Mouse (Mus musculus) heart, adult 8-10 months (tissue): ENCODE results near the gene Calhm3. TPM values are rescaled to one million over a fixed set of nuclear protein-coding genes. Genes with fewer than 3 reads are reported as not detected.

ENCODE experiments used
- DNase-seq: peaks from one replicate; pipeline ENCODE4 v3.0.0; 2022; ENCODE audit warnings: low spot score
- total RNA-seq, 4 experiments: library from RNA; stranded (reverse); gene quantifications; 2 replicates each; pipeline ENCODE4 v1.2.4; 2022

Gene Calhm3
- total RNA-seq, 4 experiments from 2014 or later = not detected

DNA sequence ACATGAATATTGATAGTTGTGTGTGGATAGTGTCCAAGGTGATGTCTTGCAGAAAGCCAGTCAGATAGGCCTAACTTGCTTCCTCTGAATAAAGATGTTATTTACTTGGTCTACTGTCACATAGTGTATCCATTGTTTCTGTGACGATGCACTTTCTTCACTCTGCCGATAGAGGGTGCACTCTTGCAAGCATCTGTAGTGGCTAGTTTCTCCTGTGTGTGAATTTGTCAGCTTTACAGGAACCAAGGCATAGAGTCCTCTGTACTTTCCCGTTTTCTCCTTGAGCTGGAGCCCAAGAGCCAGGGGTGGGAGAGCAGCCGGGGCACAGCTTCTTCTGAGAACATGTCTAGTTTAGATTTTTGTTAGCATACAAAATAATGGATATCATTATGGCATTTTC, 36.5 kb downstream of the Calhm3 start:
- DNase-seq = peak; percentile 44

DNA sequence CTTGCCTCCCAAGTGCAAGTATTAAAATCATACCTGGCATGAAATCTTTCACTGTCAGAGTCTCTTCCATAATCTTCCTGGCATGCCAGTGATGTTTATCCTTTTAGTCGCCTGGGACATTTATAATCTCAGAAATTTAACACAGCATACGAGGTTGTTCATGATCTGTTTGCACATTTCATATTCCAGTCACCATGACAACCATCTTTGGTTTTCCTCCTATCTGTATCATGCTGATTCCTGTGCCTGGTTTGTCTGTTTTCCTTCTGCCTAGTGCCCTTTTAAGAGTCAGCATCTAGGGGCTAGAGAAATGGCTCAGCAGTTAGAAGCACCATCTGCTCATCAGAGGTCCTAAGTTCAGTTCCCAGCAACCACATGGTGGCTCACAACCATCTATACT, 38.9 kb downstream of the Calhm3 start:
- no peak for DNase-seq

DNA sequence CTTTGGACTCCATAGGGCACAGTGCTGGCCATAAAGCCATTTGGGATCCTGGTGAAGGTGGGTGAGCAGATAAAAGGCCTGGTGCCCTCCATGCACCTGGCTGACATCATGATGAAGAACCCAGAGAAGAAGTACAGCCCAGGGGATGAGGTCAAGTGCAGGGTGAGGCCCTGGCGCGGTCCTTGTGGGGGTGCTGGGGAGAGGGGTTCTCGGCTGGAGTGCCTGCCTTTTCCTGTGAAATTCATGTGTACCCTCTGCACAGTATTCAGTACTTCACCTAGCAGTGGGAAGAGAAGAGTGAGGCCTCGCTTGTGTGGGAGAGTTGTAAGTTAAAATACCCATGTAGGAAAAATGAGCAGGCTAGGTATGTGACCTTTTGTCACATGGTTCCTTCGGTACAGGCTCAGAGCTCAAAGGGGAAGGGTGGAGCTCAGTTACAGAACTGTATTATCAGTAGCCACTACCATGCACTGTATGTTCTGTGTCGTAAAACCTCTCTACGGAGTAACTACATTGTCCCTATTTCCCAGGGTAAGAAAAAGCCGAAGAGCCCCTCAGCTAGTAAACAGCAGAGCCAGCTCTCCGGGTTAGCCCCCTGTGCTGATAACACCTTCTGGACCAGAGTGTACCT, 52.8 kb downstream of the Calhm3 start:
- no peak for DNase-seq

Other genes starting within 250 kb of the Calhm3 start
- under 1 TPM in 2 of 4 experiments, not detected in 2; 0.06 to 0.19 TPM for gene Ina, start 143.1 kb downstream of the Calhm3 start, total RNA-seq
- gene Nt5c2, start 142.6 kb downstream of the Calhm3 start, total RNA-seq = 10 to 100 TPM; 58.1 to 68.9 (median 64.7) TPM
- 1 to 10 TPM; 3.2 to 3.7 (median 3.3) TPM for gene Pcgf6, start 106.9 kb downstream of the Calhm3 start, total RNA-seq
- 1 to 10 TPM; 1.9 to 2.9 (median 2.1) TPM for gene Taf5, start 90.0 kb downstream of the Calhm3 start, total RNA-seq
- gene Usmg5, start 67.1 kb downstream of the Calhm3 start, total RNA-seq = 1,000 to 10,000 TPM; 2,439 to 2,796 (median 2,686) TPM
- 10 to 100 TPM; 11.5 to 12.7 (median 12.0) TPM for gene Pdcd11, start 67.0 kb downstream of the Calhm3 start, total RNA-seq
- 1 to 10 TPM; 2.4 to 4.5 (median 4.1) TPM for gene Calhm2, start 19.5 kb downstream of the Calhm3 start, total RNA-seq
- not detected for gene Calhm1, start 13.5 kb downstream of the Calhm3 start, total RNA-seq
- 1 to 10 TPM; 1.3 to 3.0 (median 2.0) TPM for gene Neurl1a, start 21.1 kb upstream of the Calhm3 start, total RNA-seq